Mouse (Mus musculus): ENCODE measurements around the gene Hipk3. TPM values are rescaled to one million over a fixed set of nuclear protein-coding genes. Genes with fewer than 3 reads are reported as not detected.

Gene Hipk3
- polyA plus RNA-seq (2012; rRNA removed) = 7.9 and 8.4 TPM in 2 replicates

DNA sequence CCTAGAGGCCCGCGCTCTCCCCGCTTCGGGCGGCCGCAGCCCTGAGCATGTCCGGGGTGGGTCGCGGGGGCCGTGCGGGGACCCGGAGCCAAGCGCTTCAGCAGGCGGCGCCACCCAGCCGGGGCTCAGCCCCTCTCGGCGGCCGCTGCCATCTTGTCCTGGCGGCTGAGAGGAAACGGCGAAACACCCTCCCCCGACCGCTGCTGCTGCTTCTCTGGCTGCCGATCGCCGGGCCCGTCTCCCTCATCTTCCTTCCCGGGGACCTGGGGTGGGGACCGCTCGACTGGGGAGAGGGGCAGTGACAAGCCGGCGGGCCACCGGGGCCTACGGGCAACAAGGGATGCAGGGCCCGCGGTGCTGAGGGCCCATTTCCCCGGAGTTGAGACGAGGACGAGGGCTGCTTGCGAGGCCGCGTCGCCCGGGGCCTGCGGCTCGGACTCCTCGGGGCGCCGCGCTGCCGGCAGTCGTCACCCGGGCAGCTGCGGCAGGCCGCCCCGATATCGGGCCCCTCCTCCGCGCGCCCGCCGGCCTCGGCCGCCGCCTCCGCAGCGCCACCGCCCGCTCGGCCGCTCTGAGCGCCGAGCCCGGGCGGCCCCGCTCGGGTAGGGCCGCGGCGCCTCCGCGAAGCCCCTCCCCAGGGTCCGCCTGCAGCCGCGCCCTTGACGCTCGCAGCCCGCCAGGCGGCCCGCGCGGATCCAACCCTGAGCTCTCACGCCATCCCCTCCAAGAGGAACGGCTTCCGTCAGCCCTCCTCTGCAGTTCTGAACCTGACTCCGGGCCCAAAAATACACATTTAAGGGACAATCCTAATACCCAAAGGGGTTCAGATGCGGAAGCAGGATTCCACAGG is at the start of gene Hipk3:
TSS of gene Hipk3 (minus strand) at position 496 of the 850 bp plus-strand sequence.

GRCm38 (mm10) chr2:104410963-104411545 is 83.2 kb downstream of the Hipk3 start, which contains the start of gene D430041D05Rik:
TSS of gene D430041D05Rik (minus strand) at chr2:104411013.

Other genes with a start within 250 kb of the Hipk3 start
- gene D430041D05Rik, start 83.4 kb downstream of the Hipk3 start, polyA plus RNA-seq (2012; rRNA removed) = under 0.01 TPM in 1 of 2 replicates, not detected in the other
- 11.9 and 15.0 TPM in 2 replicates for gene Cstf3, start 96.1 kb upstream of the Hipk3 start, polyA plus RNA-seq (2012; rRNA removed)
- gene Tcp11l1, start 217.7 kb upstream of the Hipk3 start, polyA plus RNA-seq (2012; rRNA removed) = 2.6 and 3.7 TPM in 2 replicates
- gene Pin1rt1, start 221.9 kb upstream of the Hipk3 start, polyA plus RNA-seq (2012; rRNA removed) = not detected in 2 replicates
- 9.2 and 10.8 TPM in 2 replicates for gene Depdc7, start 248.4 kb upstream of the Hipk3 start, polyA plus RNA-seq (2012; rRNA removed)

Data from liver, embryonic 18 days (tissue).